Mouse (Mus musculus) thymus, postnatal 0 days (tissue): ENCODE data around the gene Angptl2. TPM values are rescaled to one million over a fixed set of nuclear protein-coding genes. Genes with fewer than 3 reads are reported as not detected.

Experiments
- DNase-seq: peaks from one replicate; pipeline ENCODE4 v3.0.0-alpha.2; 2015; ENCODE audit warnings: low spot score
- polyA plus RNA-seq: library from polyadenylated mRNA; unstranded; fragments of >200 nt; fragmentation: Nextera tagmentation; extraction: Ambion mirVana; gene quantifications from 2 replicates; pipeline ENCODE4 v1.2.1, GENCODE M21; 2015

Gene Angptl2
- polyA plus RNA-seq, 1 experiment from 2014 or later, result 29.8 TPM

DNA sequence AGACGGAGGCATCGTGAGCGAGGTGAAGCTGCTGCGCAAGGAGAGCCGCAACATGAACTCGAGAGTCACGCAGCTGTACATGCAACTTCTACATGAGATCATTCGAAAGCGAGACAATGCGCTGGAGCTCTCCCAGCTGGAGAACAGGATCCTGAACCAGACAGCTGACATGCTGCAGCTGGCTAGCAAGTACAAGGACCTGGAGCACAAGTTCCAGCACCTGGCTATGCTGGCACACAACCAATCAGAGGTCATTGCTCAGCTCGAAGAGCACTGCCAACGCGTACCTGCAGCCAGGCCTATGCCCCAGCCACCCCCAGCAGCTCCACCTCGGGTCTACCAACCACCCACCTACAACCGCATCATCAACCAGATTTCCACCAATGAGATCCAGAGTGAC, 12.7 kb downstream of the Angptl2 start:
- DNase-seq, result no peak

GRCm38 (mm10) chr2:33230701-33231100, 14.8 kb downstream of the Angptl2 start:
- DNase-seq, result no peak

- no peak for DNase-seq
Observed at GRCm38 (mm10) chr2:33231788-33232187, 15.9 kb downstream of the Angptl2 start.

GRCm38 (mm10) chr2:33232782-33233570, 17.1 kb downstream of the Angptl2 start:
- no peak for DNase-seq

DNA sequence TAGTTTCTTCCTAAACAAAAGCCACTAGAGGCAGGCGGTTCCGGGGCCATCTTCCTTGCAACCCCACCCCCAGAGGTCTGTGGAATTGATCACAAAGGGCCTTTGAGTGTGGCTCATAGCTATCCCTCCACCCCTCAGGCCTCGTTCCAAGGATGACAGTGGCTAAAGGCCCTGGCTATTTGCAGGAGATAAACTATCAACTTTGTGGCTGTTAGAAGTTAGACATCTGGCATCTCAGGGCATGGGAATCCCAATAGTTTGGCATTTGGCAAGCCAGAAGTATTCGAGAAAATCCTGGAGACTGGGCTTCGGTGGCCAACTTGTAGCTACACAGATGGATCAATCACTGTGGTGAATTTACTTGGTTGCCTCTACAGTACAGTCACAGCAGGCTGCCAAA, 18.0 kb downstream of the Angptl2 start:
- DNase-seq, result no peak

- no peak for DNase-seq
Observed at GRCm38 (mm10) chr2:33234848-33235247, 19.0 kb downstream of the Angptl2 start.

- DNase-seq, result no peak
Observed at GRCm38 (mm10) chr2:33237581-33237980, 21.7 kb downstream of the Angptl2 start.

- no peak for DNase-seq
Observed at GRCm38 (mm10) chr2:33244880-33245279, 29.0 kb downstream of the Angptl2 start.

DNA sequence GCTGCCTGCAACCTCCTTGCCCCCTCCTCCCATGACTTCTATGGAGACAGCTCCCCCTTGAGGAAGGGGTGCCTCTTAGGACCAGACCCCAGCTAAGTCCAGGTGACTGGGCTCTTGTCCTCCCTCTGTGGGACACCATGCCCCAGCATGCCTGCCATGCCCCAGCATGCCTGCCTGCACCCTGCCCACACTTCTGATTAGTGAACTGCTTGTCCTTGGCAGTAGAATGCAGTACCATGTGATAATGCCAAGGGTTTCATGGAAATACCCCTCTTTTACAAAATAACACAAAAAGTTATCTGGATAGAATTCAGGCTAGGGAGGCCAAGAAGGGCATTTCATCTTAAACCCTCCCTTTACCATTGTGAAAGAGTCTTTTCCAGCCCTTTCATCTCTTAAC, 29.5 kb downstream of the Angptl2 start:
- DNase-seq, result no peak

DNA sequence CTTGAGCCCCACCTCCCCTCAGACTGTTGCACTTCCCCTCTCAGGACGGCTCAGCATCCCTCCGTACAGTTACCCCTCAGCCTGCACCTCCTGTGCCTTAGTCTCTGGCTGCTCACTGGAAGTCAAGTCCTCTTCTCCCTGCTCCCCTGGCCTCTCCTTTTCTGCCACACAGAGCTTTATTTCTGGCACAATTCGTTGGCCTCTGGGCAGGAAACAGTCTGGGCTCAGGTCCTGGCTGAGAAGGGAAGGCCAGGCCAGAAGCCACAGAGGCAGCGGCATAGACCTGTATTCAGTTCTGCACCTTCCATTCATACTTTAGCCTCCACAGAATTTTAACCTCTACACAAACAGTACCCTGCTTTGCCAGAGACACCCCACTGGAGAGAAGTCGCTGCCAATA, 31.0 kb downstream of the Angptl2 start:
- DNase-seq, result no peak

DNA sequence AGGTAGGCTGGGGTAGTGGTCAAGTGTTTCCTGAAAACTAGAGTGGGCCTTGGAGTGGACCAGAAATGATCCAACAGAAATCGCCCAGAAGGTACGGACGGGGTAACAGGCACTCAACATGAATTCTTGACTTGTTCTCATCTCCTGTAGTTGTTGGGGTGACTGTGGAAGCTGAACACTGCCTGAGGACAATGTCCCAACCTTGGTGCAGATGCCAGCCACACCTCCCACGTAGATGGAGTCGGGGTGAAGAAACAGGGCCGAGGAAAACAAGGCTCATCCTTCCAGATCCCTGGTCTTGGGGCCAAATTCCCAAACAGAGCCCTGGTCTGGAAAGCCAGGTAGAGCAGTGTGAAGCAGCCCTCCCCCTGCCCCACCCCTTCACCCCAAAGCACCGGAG, 32.7 kb downstream of the Angptl2 start:
- DNase-seq, result no peak

DNA sequence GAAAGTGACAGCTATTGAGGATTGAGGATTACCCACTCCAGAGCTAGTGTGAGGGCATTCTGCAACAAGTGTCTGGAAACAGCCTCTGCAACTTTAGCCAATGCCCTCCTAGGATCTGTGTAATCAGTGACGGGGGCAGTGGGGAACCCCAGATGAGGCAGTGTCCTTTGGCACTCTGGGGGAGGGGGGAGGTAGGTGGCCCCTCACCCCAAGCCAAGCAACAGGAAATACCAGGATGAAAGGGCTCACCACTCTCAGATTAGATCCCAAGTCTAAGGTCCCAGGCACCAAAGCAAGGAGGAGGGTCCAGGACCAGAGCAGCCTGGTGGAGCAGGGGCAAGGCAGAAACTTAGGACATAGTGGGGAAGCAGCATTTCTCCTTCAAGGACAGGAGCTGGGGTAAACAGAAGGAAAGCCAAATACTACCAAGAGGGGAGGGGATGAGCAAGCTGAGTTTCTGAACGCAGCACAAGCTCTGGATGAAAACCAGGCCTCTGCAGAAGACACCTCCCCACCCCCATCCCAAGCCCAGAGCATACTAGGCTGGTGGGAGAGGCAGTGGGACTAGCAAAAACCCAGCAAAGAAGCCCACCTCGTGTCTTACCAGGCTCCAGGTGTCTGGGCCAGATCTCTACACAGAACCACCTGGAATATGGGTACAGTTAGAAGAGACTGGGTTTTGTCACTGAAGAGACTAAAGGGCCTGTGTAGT, 34.2 kb downstream of the Angptl2 start:
- no peak for DNase-seq

GRCm38 (mm10) chr2:33252751-33253150, 36.9 kb downstream of the Angptl2 start:
- DNase-seq, result no peak

- no peak for DNase-seq
Observed at GRCm38 (mm10) chr2:33253572-33254190, 37.8 kb downstream of the Angptl2 start.

GRCm38 (mm10) chr2:33254318-33254985, 38.6 kb downstream of the Angptl2 start:
- no peak for DNase-seq

GRCm38 (mm10) chr2:33256769-33257537, 41.1 kb downstream of the Angptl2 start:
- DNase-seq, result no peak

DNA sequence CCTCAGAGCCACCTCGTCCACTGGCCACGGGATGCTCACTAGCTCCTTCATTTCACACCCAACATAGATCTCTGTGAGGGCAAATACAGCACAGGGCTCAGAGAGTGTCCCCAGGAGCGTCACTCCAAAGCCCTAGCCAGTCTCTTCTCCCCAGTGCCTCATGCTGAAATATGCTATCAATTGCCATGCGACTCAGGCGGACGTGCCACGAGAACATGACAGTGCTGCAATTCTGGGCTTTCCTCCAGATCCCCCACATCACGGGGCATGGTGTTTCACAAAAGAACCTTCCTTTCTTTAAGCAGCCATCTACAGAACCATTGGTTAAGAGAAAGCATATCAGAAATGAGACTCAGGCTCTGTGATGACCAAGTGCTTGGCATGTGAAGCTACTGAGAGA, 44.9 kb downstream of the Angptl2 start:
- no peak for DNase-seq

GRCm38 (mm10) chr2:33261475-33261874, 45.6 kb downstream of the Angptl2 start:
- DNase-seq, result no peak

GRCm38 (mm10) chr2:33265793-33266192, 49.9 kb downstream of the Angptl2 start:
- no peak for DNase-seq

- DNase-seq, result no peak
Observed at GRCm38 (mm10) chr2:33267075-33267474, 51.2 kb downstream of the Angptl2 start.
